Mouse (Mus musculus): ENCODE measurements around the gene Sept1.

- TF ChIP-seq POLR2A (IDR thresholded peaks at IDR 0.05; ENCODE audit: control insufficient read depth in 1 of 2, insufficient read depth in 1 of 2, low read depth in 1 of 2, low read length in 2 of 2, poor library complexity in 1 of 2), result no peak
- TF ChIP-seq EP300 (IDR thresholded peaks at IDR 0.05; ENCODE audit: low read depth in 1 of 2, low read length in 2 of 2), result peak in 1 of 2 experiments; percentile 62; a peak in 2 of 4 replicates
- TF ChIP-seq TCF12 (IDR thresholded peaks at IDR 0.05; ENCODE audit: low read depth, low read length), result 0 out of 2 replicates have a peak, but pooled peaks have one; percentile 12
- no peak for TF ChIP-seq CHD1 (IDR thresholded peaks at IDR 0.05; ENCODE audit: low read depth, low read length)
- TF ChIP-seq USF1 (IDR thresholded peaks at IDR 0.05; ENCODE audit: low read depth, low read length), result no peak
Measured at GRCm38 (mm10) chr7:127184720-127185119, 48.2 kb downstream of the Sept1 start.

Data from MEL (cell line).